Mouse (Mus musculus) brain, embryonic 14.5 days (tissue): ENCODE results near the gene Musk. TPM values are rescaled to one million over a fixed set of nuclear protein-coding genes. Genes with fewer than 3 reads are reported as not detected.
"Not testable (repeated sequence)": the region's sequence is repeated elsewhere in the genome, so short reads cannot be mapped to it uniquely, and the experiment has no call there.

ENCODE experiments used
- DNase-seq: peaks from one replicate; pipeline ENCODE4 v3.0.0-alpha.2; 2011; ENCODE audit warnings: low read depth
- CTCF ChIP-seq: fragments of 200-500 bp; IDR thresholded peaks from 2 replicates; pipeline ENCODE4 v1.5.1; 2012; ENCODE audit warnings: inconsistent platforms, mild to moderate bottlenecking, moderate library complexity, borderline replicate concordance; ENCODE audit not compliant: insufficient read depth, insufficient read length; ENCODE audit errors: extremely low read depth
- POLR2A ChIP-seq: fragments of 200-500 bp; IDR thresholded peaks from 2 replicates; pipeline ENCODE4 v1.6.1; 2012; ENCODE audit warnings: mild to moderate bottlenecking, inconsistent platforms, borderline replicate concordance; ENCODE audit not compliant: poor library complexity, insufficient read depth, insufficient read length, severe bottlenecking; ENCODE audit errors: extremely low read depth
- polyA plus RNA-seq: library from polyadenylated mRNA; depleted of rRNA; stranded (reverse); fragments of >200 nt; gene quantifications from 2 replicates; pipeline ENCODE4 v1.2.3, GENCODE M21; 2012; rRNA removed

Musk gene
- 0.03 and 0.10 TPM in 2 replicates for polyA plus RNA-seq

DNA sequence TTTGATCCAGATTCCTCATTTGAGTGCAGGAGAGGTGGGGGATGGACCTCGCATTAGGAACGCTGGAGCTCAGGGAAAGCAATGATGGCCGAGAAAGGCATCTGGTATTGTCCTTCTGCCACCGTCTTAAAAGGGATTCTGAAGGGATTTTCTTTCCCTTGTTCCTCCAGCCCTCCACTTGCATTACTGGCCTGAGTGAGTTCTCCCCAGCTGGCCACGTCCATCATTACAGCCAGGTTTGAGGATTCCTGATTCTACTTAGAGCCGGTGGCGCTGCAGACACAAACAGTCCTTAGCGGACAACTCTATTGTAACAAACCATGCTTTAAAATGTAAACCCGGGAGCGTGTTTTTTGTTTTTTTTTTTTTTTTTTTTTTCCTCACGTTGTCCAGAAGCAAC, at the start of gene Musk:
Gene Musk (plus strand): TSS at position 274 of the 400 bp plus-strand sequence.
- TF ChIP-seq CTCF (no peak), POLR2A (no peak)
- DNase-seq: no peak

GRCm38 (mm10) chr4:58240416-58240815, 45.3 kb upstream of the Musk start:
- no peak for DNase-seq
- no peak for TF ChIP-seq CTCF
- no peak for TF ChIP-seq POLR2A

GRCm38 (mm10) chr4:58245544-58245943, 40.2 kb upstream of the Musk start:
- DNase-seq: no peak
- TF ChIP-seq CTCF: no peak
- TF ChIP-seq POLR2A: no peak

DNA sequence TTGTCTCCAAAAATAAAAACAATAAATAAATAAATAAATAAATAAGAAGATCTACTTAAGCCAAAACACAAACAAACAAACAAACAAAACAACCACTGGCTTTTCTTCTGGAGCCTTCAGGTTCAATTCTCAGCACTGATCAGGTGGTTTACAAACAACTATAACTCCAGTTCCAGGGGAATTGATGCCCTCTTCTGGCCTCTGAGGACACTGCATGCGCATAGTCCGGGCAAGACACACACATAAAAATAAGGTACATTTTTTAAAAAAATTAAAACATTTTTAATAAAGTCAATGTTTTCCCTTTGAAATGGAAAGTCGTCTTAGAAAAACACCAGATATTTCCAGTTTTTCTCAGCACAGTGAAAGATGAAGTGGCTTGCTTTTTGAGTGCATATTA, 33.4 kb upstream of the Musk start:
- TF ChIP-seq CTCF (peak; percentile 19; the same call in 1 of the 2 replicates), POLR2A (no peak)
- DNase-seq: no peak

GRCm38 (mm10) chr4:58253410-58253809, 32.4 kb upstream of the Musk start:
- DNase-seq: peak; percentile 86
- TF ChIP-seq POLR2A (no peak), CTCF (peak; percentile 49; the same call in 1 of the 2 replicates)

GRCm38 (mm10) chr4:58260767-58261166, 25.0 kb upstream of the Musk start:
- not testable (repeated sequence) for DNase-seq

DNA sequence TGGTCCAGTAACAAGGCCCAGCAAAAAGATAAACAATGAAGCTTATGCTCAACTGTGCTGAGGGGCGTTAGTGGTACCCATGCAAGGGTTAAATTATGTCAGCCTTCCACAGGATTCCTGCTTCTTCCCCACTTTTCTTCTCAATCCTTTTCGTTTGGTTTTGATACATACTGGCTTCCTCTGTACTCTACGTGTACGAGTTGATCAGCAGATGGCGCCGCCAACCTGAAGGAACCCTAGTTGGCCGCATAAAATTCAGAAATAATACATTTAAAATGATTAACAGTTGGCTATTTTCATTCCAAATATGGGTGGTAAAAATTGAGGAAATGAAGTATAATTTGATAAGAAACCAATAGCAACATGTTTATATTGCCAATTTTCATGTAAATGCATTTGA, 19.5 kb upstream of the Musk start:
- DNase-seq: peak; percentile 72
- TF ChIP-seq CTCF (peak; percentile 71; the same call in 1 of the 2 replicates), POLR2A (no peak)

GRCm38 (mm10) chr4:58268897-58269542, 16.7 kb upstream of the Musk start:
- DNase-seq: no peak
- TF ChIP-seq CTCF: no peak
- TF ChIP-seq POLR2A: no peak

DNA sequence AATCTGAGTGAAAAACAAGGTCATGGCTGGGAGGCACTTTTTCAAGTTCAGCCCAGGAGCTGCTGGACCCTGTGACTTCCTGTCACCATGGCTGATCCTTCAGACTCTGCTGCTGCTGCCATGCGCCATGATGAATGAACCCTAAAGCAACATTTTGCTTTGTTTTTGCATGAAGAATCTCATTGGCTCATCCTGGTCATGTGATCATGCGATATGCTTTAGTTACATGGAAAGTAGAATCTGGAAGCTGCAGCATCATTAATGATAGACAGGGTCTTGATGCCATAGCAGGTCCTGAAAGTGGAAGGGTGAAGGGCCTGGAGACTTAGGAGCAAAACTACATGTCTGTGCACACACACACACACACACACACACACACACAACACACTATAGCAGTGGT, 15.8 kb upstream of the Musk start:
- no peak for DNase-seq
- TF ChIP-seq POLR2A: no peak
- no peak for TF ChIP-seq CTCF

DNA sequence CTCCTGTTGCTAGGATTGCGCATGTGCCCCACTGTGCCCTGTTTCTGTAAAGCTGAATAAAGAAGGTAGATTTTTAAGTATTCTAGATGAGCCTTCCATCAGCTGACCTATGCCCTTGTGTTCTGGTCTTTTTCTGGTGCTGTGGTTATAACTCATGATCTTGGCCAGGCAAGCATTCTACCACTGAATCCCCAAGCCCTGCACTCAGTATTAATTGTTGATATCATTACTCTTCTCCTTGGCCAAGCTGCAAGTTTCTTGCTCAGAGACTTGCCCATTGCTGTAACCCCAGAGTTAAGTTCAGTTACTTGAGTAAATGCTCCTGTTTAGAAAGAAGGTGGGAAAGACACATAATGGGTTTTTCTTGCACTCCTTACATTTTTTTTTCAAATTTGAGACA, 14.8 kb upstream of the Musk start:
- TF ChIP-seq POLR2A: no peak
- no peak for TF ChIP-seq CTCF

GRCm38 (mm10) chr4:58271504-58272162, 14.1 kb upstream of the Musk start:
- DNase-seq: no peak
- TF ChIP-seq POLR2A: no peak
- no peak for TF ChIP-seq CTCF

More for the DNA sequence above, 14.8 kb upstream of the Musk start:
- no peak for DNase-seq

- peak; percentile 25 for DNase-seq
- no peak for TF ChIP-seq CTCF
- TF ChIP-seq POLR2A: no peak
These were observed 10.4 kb upstream of the Musk start for GRCm38 (mm10) chr4:58275261-58275895.

GRCm38 (mm10) chr4:58278368-58278767, 7.4 kb upstream of the Musk start:
- no peak for DNase-seq
- no peak for TF ChIP-seq POLR2A
- TF ChIP-seq CTCF: no peak

DNA sequence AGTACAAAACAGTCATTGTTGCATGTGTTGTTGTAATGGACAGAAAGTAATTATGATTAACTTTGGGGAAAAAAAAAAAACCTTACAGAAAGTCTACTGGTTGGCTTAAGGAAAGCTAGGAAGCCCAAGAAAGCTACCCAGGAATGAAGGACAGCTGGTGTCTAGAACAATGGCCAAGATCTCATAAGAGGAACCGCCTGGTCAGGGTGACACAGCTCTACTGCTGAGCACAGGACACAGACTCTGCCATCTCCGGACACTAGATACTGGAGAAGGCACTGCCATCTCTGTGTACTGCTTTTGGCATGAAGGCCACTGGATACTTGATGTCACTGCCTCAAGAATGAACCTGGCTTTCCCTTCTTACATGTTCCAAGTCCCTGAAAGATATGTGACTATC, 5.6 kb upstream of the Musk start:
- no peak for DNase-seq

GRCm38 (mm10) chr4:58286368-58287090, 769 bp downstream of the Musk start:
- DNase-seq: no peak
- TF ChIP-seq POLR2A (no peak), CTCF (no peak)

More for the DNA sequence above, 5.6 kb upstream of the Musk start:
- no peak for TF ChIP-seq POLR2A
